Mouse (Mus musculus) small intestine, adult 2 months (tissue): Measurements from ENCODE around the gene Lgr4.

ENCODE experiments used
- CTCF ChIP-seq: fragments of 200-500 bp; IDR thresholded peaks from 2 replicates; pipeline ENCODE4 v1.5.1; 2012; ENCODE audit warnings: low read depth, mild to moderate bottlenecking, control low read depth, inconsistent platforms, low read length, moderate library complexity, mixed read lengths; ENCODE audit not compliant: insufficient replicate concordance, insufficient read length; ENCODE audit errors: extremely low read depth
- POLR2A ChIP-seq: fragments of 200-500 bp; IDR thresholded peaks from 2 replicates; pipeline ENCODE4 v1.6.1; 2012; ENCODE audit warnings: low read depth, mild to moderate bottlenecking, control low read depth, inconsistent platforms, low read length, moderate library complexity

- TF ChIP-seq POLR2A: no peak
- TF ChIP-seq CTCF: no peak
These were observed 36.4 kb downstream of the Lgr4 start for GRCm38 (mm10) chr2:109953893-109954292.
